Mouse (Mus musculus) embryonic facial prominence, embryonic 15.5 days (tissue): Measurements from ENCODE around the gene Clpx. TPM values are rescaled to one million over a fixed set of nuclear protein-coding genes. Genes with fewer than 3 reads are reported as not detected.
"Not testable (repeated sequence)": the region's sequence is repeated elsewhere in the genome, so short reads cannot be mapped to it uniquely, and the experiment has no call there.

Experiments
- ATAC-seq: fragments of 200-750 bp; cut with Nextera tagmentation; 2 replicates; pipeline ENCODE4 v1.8.0; 2017; ENCODE audit warnings: low read depth, moderate TSS enrichment; ENCODE audit not compliant: insufficient number of reproducible peaks, low FRiP score, low TSS enrichment
- H3K27ac ChIP-seq: fragments of 300-500 bp; sonication (generic); replicated peaks from 2 replicates; pipeline ENCODE4 v1.5.1; 2015; ENCODE audit warnings: mild to moderate bottlenecking, inconsistent platforms
- H3K27me3 ChIP-seq: fragments of 300-500 bp; sonication (generic); 2 replicates; pipeline ENCODE4 v1.6.1; 2015; ENCODE audit warnings: inconsistent platforms
- H3K36me3 ChIP-seq: fragments of 300-500 bp; sonication (generic); 2 replicates; pipeline ENCODE4 v1.6.1; 2015; ENCODE audit warnings: mild to moderate bottlenecking, inconsistent platforms
- H3K4me1 ChIP-seq: fragments of 300-500 bp; sonication (generic); 2 replicates; pipeline ENCODE4 v1.6.1; 2015; ENCODE audit warnings: inconsistent platforms
- H3K4me2 ChIP-seq: fragments of 300-500 bp; sonication (generic); replicated peaks from 2 replicates; pipeline ENCODE4 v1.6.1; 2015; ENCODE audit warnings: mild to moderate bottlenecking, inconsistent platforms
- H3K4me3 ChIP-seq: fragments of 300-500 bp; sonication (generic); replicated peaks from 2 replicates; pipeline ENCODE4 v1.5.1; 2015; ENCODE audit warnings: mild to moderate bottlenecking, inconsistent platforms
- H3K9ac ChIP-seq: fragments of 300-500 bp; sonication (generic); 2 replicates; pipeline ENCODE4 v1.6.1; 2015; ENCODE audit warnings: inconsistent platforms
- H3K9me3 ChIP-seq: fragments of 300-500 bp; sonication (generic); replicated peaks from 2 replicates; pipeline ENCODE4 v1.6.1; 2016; ENCODE audit warnings: inconsistent platforms
- WGBS: fragments of 180-500 bp; shearing (Covaris S2); methylation state at CpG from one replicate; pipeline ENCODE4 v1.1.7; 2015; 5-methylcytosine and 5-hydroxymethylcytosine counted together
- polyA plus RNA-seq: library from polyadenylated mRNA; unstranded; fragments of >200 nt; fragmentation: Nextera tagmentation; extraction: Ambion mirVana; gene quantifications from 2 replicates; pipeline ENCODE4 v1.2.1, GENCODE M21; 2015

The Clpx gene
- polyA plus RNA-seq, 1 experiment from 2014 or later: 57.6 TPM

- H3K4me2 ChIP-seq: no peak overlapping the region
- H3K27ac ChIP-seq: no peak overlapping the region
- H3K9ac ChIP-seq: no peak overlapping the region
- H3K4me3 ChIP-seq: no peak overlapping the region
- no peak for ATAC-seq
- H3K4me1 ChIP-seq: no peaks in the 10 kb centered on the region
- H3K27me3 ChIP-seq: no peaks in the 10 kb centered on the region
- WGBS: 96% methylated on average over 1 of the region's 1 CpGs
- no peaks in the 10 kb centered on the region for H3K9me3 ChIP-seq
- H3K36me3 ChIP-seq: peaks cover 60% of the 10 kb centered on the region
Observed at GRCm38 (mm10) chr9:65313846-65314245, 19.8 kb downstream of the Clpx start.

DNA sequence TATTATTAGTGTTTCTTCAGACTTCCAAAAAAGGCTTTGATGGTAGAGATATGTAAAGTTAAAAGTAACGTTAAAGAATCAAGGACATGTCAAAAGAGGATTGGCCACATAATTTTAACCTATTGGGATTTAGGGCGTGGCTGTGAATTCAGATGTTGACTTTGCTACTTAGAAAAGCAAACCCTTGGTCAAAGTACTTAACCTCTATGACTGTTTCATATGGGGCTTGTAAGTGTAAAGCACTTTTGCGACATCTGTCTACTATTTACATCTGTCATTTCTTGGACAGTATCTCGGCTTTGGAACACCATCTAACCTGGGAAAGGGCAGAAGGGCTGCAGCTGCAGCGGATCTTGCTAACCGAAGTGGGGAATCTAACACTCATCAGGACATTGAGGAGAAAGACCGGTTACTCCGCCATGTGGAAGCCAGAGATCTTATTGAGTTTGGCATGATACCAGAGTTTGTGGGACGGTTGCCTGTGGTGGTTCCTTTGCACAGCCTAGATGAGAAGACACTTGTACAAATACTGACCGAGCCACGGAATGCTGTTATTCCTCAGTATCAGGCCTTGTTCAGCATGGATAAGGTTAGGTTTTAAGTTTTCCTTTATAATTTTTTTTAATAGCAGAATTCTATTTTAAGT, 28.3 kb downstream of the Clpx start:
- H3K9me3 ChIP-seq: no peaks in the 10 kb centered on the region
- no peaks in the 10 kb centered on the region for H3K4me1 ChIP-seq
- no peaks in the 10 kb centered on the region for H3K27me3 ChIP-seq
- H3K4me3 ChIP-seq: no peak overlapping the region
- no peak for ATAC-seq
- 82% methylated on average over 11 of the region's 11 CpGs for WGBS
- H3K36me3 ChIP-seq: peaks cover 70% of the 10 kb centered on the region
- no peak overlapping the region for H3K27ac ChIP-seq
- no peak overlapping the region for H3K4me2 ChIP-seq
- H3K9ac ChIP-seq: no peak overlapping the region

GRCm38 (mm10) chr9:65325971-65326370, 31.9 kb downstream of the Clpx start:
- no peak overlapping the region for H3K4me2 ChIP-seq
- H3K4me1 ChIP-seq: no peaks in the 10 kb centered on the region
- no peaks in the 10 kb centered on the region for H3K9me3 ChIP-seq
- H3K36me3 ChIP-seq: peaks cover 81% of the 10 kb centered on the region
- no peaks in the 10 kb centered on the region for H3K27me3 ChIP-seq
- no peak for ATAC-seq
- H3K9ac ChIP-seq: no peak overlapping the region
- H3K27ac ChIP-seq: no peak overlapping the region
- H3K4me3 ChIP-seq: no peak overlapping the region

- Histone ChIP-seq H3K4me3 (no peak overlapping the region), H3K36me3 (peaks cover 75% of the 10 kb centered on the region), H3K27me3 (no peaks in the 10 kb centered on the region), H3K4me2 (no peak overlapping the region), H3K9ac (no peak overlapping the region), H3K4me1 (no peaks in the 10 kb centered on the region), H3K27ac (no peak overlapping the region), H3K9me3 (no peaks in the 10 kb centered on the region)
- 97% methylated on average over 2 of the region's 2 CpGs for WGBS
- ATAC-seq: no peak
Observed at GRCm38 (mm10) chr9:65327371-65327770, 33.3 kb downstream of the Clpx start.

DNA sequence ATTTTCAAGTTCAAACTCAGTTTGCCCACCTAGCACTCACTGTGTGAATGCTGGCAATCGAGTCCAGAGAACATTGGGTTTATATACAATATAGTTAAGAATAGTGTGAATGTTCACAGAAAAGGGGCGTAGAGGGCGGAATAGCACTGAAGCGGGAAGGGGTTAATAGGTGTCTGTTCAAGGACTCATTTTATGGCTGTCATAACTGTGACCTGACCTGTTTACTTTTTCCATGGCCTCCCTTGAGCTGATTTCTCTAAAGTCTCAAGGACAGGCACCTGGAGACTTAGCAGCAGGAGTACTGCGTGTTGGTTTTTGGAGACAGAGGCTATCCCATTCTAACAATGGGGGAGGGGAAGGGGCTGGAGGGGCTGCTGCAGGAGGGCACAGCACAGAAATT, 39.9 kb downstream of the Clpx start:
- 90% methylated on average over 5 of the region's 5 CpGs for whole genome bisulfite sequencing
- Histone ChIP-seq H3K4me2 (no peak overlapping the region), H3K4me1 (no peaks in the 10 kb centered on the region), H3K36me3 (peaks cover 20% of the 10 kb centered on the region), H3K27me3 (no peaks in the 10 kb centered on the region), H3K27ac (no peak overlapping the region), H3K9me3 (no peaks in the 10 kb centered on the region), H3K9ac (no peak overlapping the region), H3K4me3 (no peak overlapping the region)
- no peak for ATAC-seq

- Histone ChIP-seq H3K9me3 (no peaks in the 10 kb centered on the region), H3K9ac (no peak overlapping the region), H3K4me1 (no peaks in the 10 kb centered on the region), H3K36me3 (no peaks in the 10 kb centered on the region), H3K4me2 (no peak overlapping the region), H3K27ac (no peak overlapping the region), H3K4me3 (no peak overlapping the region), H3K27me3 (no peaks in the 10 kb centered on the region)
- 83% methylated on average over 4 of the region's 4 CpGs for WGBS
- ATAC-seq: no peak
Observed at GRCm38 (mm10) chr9:65339146-65339545, 45.1 kb downstream of the Clpx start.

- no peaks in the 10 kb centered on the region for H3K27me3 ChIP-seq
- WGBS: 85% methylated on average over 2 of the region's 2 CpGs
Observed at GRCm38 (mm10) chr9:65340414-65340813, 46.4 kb downstream of the Clpx start.

DNA sequence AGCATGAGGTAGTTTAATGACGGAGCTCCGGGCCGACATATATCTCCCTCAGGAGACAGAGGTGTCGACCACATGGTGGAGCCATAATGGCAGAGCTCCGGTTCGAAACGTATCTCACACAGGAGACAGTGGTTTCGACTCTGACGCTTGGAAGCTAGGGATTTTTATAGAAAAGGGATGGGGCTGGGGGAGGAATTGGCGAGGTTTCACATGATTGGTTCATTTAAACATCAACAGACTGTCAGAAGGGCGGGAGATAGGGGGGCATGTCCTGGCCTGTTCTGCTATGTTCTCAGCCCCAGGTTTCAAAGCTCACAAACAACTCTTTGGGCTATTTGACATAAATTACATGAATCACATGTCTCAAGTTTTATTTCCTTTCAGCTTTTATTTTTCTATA, 51.4 kb downstream of the Clpx start:
- H3K9me3 ChIP-seq, ATAC-seq, H3K36me3 ChIP-seq, H3K27me3 ChIP-seq: not testable (repeated sequence)
- peak overlapping the region; percentile 33 for H3K9ac ChIP-seq
- H3K27ac ChIP-seq: peak overlapping the region; percentile 96
- peak overlapping the region; percentile 96 for H3K4me3 ChIP-seq
- H3K4me1 ChIP-seq: peaks cover 12% of the 10 kb centered on the region
- 58% methylated on average over 11 of the region's 11 CpGs for WGBS
- peak overlapping the region; percentile 85 for H3K4me2 ChIP-seq

More at GRCm38 (mm10) chr9:65340414-65340813, 46.4 kb downstream of the Clpx start:
- Histone ChIP-seq H3K9me3 (no peaks in the 10 kb centered on the region), H3K9ac (no peak overlapping the region), H3K4me1 (no peaks in the 10 kb centered on the region), H3K36me3 (no peaks in the 10 kb centered on the region), H3K4me2 (no peak overlapping the region), H3K4me3 (no peak overlapping the region), H3K27ac (no peak overlapping the region)
- ATAC-seq: no peak

GRCm38 (mm10) chr9:65345854-65346475, 51.9 kb downstream of the Clpx start, which contains the start of gene Pdcd7:
Gene Pdcd7, plus strand, starts transcription at chr9:65346104.
- Histone ChIP-seq H3K4me2 (peak within 1 kb of the TSS; percentile 85), H3K27me3 (no peaks in the 10 kb centered on the region), H3K4me1 (peaks cover 12% of the 10 kb centered on the region), H3K27ac (peak within 1 kb of the TSS; percentile 96), H3K36me3 (no peaks in the 10 kb centered on the region), H3K9me3 (no peaks in the 10 kb centered on the region), H3K9ac (peak within 1 kb of the TSS; percentile 99), H3K4me3 (peak within 1 kb of the TSS; percentile 96)
- peak; percentile 93 for ATAC-seq
- WGBS: 1% methylated on average over 46 of the region's 59 CpGs

DNA sequence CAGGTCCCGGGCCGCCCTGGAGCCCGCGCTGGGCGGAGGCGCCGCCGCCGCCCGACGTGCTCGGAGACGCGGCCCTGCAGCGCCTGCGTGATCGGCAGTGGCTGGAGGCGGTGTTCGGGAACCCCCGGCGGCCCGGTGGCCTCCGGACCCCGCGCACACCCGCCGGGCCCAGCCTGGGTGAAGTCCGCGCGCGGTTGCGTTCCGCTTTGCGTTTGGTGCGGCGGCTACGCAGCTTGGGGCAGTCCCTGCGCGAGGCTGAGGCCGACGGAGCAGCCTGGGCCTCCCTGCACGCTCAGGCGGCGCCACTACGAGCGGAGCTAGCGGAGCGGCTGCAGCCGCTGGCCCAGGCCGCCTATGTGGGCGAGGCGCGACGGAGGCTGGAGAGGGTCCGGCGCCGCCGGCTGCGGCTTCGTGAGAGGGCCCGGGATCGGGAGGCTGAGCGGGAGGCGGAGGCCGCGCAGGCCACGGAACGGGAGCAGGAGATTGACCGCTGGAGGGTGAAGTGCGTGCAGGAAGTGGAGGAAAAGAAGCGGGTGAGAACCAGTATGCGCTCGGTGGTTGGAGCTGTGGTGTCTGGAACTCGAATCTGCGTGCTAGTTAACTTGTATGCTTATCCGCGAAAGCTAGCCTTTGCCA, 52.5 kb downstream of the Clpx start:
- peak overlapping the region; percentile 99 for H3K9ac ChIP-seq
- under 1% methylated on average over 77 of the region's 77 CpGs for WGBS
- H3K36me3 ChIP-seq: no peaks in the 10 kb centered on the region
- peaks cover 12% of the 10 kb centered on the region for H3K4me1 ChIP-seq
- peak overlapping the region; percentile 96 for H3K27ac ChIP-seq
- H3K9me3 ChIP-seq: no peaks in the 10 kb centered on the region
- peak overlapping the region; percentile 96 for H3K4me3 ChIP-seq
- ATAC-seq: peak; percentile 67
- H3K4me2 ChIP-seq: peak overlapping the region; percentile 85
- H3K27me3 ChIP-seq: no peaks in the 10 kb centered on the region

- ATAC-seq: no peak
Observed at GRCm38 (mm10) chr9:65347112-65347850, 53.2 kb downstream of the Clpx start.

More at GRCm38 (mm10) chr9:65347112-65347850, 53.2 kb downstream of the Clpx start:
- H3K9ac ChIP-seq: peak overlapping the region; percentile 99
- no peaks in the 10 kb centered on the region for H3K9me3 ChIP-seq
- peak overlapping the region; percentile 96 for H3K4me3 ChIP-seq
- H3K27me3 ChIP-seq: no peaks in the 10 kb centered on the region
- WGBS: 38% methylated on average over 8 of the region's 8 CpGs
- H3K27ac ChIP-seq: peak overlapping the region; percentile 96
- no peaks in the 10 kb centered on the region for H3K36me3 ChIP-seq
- H3K4me2 ChIP-seq: peak overlapping the region; percentile 85
- H3K4me1 ChIP-seq: peaks cover 12% of the 10 kb centered on the region
